Mouse (Mus musculus) right cerebral cortex, postnatal 10 days (tissue): ENCODE results near the gene Pde9a.

Experiments used
- DNase-seq, 2 experiments: peaks; one replicate each; pipeline ENCODE4 v3.0.0; 2021; ENCODE audit warnings: low spot score in 2 of 2

Gene Pde9a

DNA sequence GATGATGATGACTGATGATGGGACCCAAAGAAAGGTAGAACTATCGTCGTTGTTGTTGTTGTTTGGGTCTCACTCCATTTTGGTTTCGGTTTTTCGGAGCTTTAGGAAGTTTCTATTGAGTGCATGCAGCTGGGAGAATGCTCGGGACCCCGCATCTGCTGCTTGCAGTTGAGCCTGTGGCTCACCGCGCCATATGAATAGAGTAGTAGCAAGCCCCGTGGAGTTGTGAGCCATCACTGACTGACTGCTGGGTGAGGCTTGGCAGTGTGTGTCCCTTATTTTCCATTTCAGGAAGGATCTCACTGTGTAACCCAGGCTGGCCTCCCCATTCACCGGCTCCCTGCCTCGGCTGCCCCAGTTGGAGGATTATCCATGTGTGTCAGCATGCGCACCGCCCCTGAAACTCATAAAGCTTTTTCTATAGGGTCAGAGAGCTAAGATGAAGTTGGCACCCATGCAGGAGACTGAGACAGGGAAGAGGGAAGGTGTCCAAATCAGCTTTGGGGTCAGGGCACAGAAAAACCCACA, 47.5 kb downstream of the Pde9a start:
- no peak for DNase-seq

DNA sequence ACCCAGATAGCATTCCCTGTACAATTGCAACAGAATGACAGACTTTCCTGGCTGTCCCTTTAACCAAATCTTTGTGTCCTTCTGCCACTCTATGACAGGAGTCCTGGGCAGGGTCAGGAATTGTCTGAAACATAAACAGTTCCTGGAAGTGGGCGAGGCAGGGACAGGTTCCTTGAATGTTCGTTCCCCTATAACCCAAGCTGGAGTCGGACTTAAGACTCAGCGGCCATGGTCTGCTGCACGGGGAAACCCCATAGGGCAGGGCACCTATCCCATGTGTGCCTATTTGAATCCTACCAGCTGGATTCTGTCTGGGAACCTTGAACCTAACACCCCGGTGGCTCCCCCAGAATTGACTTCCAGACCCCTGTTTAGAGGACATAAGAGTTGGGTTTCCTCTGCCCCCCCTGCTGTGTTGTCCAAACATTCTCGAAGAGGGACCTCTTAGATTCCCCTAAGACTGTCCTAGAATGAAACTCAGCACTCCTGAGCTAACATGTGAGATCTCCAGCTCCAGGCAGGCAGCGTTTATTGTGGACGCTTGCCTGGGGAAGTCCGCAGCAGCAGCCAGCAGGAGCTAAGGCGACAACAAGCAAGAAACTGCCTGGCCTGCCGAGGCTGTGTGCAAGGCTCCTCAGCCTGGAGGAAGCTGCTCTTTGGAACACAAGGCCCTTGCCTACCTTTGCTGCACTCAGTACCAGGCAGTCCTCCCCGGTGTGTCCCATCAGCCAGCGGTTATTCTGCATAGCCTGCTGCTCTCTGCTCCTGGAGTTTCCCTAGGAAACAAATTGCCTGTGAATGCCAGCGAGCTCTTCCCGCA, 48.2 kb downstream of the Pde9a start:
- DNase-seq: no peak

- DNase-seq: no peak
These were observed 48.9 kb downstream of the Pde9a start for GRCm38 (mm10) chr17:31434825-31435325.

DNA sequence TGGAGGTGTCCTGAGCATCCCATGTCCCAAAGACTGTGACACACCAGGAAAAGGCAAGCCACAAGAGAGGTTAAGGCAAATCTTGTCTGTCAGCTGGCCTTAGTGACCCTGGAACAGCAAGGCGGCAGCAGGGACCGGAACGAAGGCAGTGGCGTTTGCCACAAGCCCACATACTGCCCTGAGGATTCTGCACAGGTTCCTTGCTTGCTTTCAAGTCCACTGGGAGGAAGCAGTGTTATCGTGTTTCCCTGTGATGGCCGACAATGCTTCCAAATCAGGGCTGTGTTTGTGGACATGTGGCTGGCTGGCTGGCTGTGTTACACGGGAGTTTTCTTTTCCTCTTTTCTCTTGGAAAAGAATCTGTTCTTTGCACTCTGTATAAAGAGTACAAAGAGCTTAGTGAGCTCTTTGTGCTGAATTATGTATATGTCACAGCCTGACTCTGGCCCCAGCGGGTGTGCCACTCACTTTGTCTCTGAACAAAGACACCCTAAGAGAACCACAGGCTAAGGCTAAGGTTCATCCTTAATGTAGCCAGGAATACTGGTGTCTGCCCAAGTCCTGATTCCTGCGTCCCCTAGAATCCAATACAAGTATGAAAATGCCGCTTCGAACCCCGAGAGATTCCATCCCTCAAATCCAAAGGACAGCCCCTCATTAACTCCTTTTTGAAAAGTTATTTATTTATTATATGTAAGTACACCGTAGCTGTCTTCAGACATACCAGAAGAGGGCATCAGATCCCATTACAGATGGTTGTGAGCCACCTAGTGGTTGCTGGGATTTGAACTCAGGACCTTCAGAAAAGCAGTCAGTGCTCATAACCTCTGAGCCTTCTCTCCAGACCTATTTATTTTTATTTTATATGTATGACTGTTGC, 50.2 kb downstream of the Pde9a start:
- DNase-seq: no peak

- no peak for DNase-seq
These were observed 50.9 kb downstream of the Pde9a start for GRCm38 (mm10) chr17:31436814-31437406.

DNA sequence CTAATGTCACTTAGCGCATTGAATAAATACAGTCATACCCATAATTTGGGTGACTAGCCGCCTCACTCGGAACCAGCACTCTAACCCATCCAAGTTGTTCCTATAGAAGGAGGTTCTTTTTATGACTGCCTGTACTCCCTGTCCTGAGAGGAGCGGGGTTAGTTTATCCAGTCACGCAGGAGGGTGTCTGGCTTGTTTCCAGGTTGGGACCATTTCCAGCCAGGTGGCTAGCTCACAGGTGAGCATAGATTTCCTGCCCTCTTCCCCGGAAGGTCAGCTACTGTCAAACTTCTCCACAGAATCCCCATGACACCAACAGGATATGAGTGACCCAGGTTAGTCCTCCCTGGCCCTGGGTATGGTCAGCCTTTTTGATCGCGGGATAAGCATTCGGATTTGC, 51.5 kb downstream of the Pde9a start:
- DNase-seq: no peak

DNA sequence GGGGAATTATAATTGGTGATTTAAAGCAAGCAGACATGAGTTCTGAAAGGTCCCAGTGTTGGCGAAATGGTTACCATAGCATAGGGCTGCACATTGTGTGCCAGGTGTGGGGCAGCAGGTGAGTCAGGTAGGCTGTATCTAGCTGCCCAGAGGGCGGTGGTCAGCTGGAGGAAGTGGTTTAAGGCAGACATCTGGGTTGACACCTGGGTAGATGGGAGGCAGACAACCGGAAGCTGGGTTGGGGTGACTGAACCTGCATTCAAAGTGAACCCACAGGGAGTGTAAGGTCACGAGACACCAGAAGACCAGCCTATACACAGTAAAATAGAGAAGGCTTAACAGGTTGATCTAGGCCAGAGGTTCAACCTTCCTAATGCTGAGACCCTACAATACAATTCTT, 54.0 kb downstream of the Pde9a start:
- DNase-seq: no peak

GRCm38 (mm10) chr17:31442513-31442912, 56.5 kb downstream of the Pde9a start:
- DNase-seq: no peak

DNA sequence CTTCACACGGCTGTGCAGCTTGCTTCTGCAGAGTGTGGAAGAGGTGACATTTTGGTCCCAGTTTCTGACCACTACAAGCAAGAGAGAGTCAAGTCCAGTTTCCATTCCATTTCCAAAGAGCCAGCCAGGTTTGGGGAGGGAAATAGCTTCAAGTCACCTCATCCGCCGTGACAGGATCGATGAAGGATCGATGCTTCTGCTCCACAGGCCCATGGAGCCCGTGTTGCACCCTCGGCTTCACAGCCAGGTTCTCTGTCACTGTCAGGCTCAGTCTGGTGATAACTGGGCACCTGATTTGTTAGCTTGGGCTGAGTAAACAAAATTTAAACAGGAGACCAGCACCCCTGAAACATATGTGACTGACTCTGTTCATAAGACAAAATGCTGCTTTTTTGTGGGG, 58.2 kb downstream of the Pde9a start:
- DNase-seq: no peak

- no peak for DNase-seq
These were observed 59.2 kb downstream of the Pde9a start for GRCm38 (mm10) chr17:31445061-31445731.

DNA sequence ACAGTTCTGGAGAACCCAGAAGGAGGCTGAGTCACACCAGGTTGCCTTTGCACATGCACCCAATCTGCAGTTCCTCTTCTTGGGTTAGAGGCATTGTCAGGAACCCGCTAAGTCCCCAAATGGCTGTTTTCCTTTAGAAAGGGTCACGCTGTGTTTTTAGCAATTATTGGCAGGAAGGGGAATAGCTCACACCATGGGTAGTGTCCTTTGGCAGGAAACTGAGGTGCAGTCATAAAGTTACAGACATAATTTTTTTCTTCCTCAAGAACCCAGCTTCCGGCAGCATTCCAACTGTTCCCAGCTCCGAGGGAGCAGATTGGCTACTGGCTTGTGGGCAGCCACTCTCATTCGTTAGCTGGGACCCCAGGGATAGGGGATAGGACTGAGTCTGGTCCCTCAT, 61.8 kb downstream of the Pde9a start:
- no peak for DNase-seq

DNA sequence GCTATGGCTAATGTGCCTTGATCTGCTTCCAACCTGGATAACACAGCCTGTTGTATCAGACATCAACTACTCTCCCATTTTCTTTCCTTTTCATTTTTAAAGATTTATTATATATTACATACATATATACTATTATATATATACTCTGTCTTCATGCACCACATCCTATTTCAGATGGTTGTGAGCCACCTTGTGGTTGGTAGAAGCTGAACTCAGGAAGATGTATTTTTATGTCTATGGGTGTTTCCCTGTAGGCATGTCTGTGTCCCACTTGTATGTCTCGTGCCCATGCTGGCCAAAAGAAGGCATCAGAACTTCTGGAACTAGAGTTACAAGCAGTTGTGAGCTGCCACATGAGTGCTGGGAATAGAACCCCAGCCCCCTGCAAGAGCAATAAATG, 62.5 kb downstream of the Pde9a start:
- DNase-seq: no peak

DNA sequence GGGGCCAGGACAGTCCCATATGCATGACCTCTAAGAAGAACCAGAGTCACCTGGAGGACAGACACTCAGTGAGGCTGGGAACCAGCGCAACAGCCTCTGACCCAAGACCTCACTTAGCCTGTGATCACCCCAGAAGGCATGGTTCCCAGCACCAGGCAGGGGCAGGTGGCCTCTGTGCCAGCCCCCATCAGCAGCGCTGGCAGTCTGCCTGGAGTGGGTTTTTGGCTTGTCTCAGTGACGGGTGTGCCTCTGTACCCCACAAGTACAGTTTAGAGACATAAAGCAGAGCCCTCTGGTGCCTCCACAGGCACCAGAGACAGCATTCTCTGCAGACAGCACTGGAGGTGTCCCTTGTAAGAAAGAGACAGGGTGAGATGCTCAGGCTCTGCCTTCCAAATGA, 64.2 kb downstream of the Pde9a start:
- DNase-seq: peak; percentile 69 to 75

- DNase-seq: peak; percentile 79 to 84
These were observed 65.2 kb downstream of the Pde9a start for GRCm38 (mm10) chr17:31451179-31451708.

DNA sequence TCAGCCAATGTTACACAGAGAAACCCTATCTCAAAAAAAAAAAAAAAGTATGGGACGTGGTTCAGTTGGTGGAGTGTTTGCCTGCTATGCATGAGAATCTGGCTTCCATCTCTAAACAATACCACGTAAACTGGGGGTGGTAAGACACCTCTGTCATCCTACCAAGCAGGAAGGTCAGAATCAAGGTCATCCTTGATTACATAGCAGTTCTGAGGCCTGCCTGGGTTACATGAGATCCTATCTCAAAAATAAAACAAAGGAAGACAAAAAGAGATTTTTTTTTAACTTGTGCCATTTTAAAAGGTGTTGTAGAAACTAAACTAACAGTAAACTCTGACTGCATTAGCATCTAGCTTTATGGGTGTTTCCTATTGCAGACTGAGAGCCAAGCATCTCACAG, 66.8 kb downstream of the Pde9a start:
- no peak for DNase-seq

DNA sequence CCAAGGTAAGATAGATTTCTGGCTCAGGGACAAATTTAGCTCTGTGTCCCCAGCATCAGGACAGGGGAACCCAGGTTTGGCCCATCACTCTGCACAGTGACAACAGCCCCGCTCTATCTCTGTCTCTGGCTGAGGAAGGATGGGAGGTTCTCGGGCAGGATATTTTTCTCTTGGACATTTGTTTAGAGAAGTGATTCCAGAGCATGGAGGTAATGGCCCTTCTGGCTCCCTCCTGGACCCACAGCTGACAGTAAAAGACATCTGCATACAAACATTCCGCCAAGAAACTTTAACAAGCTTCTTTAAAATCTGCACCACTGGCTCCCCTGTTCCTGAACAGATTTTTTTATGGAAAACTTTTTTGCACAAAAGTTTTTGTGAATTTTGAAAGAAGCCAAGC, 67.5 kb downstream of the Pde9a start:
- DNase-seq: no peak

- no peak for DNase-seq
These were observed 68.0 kb downstream of the Pde9a start for GRCm38 (mm10) chr17:31454056-31454455.

DNA sequence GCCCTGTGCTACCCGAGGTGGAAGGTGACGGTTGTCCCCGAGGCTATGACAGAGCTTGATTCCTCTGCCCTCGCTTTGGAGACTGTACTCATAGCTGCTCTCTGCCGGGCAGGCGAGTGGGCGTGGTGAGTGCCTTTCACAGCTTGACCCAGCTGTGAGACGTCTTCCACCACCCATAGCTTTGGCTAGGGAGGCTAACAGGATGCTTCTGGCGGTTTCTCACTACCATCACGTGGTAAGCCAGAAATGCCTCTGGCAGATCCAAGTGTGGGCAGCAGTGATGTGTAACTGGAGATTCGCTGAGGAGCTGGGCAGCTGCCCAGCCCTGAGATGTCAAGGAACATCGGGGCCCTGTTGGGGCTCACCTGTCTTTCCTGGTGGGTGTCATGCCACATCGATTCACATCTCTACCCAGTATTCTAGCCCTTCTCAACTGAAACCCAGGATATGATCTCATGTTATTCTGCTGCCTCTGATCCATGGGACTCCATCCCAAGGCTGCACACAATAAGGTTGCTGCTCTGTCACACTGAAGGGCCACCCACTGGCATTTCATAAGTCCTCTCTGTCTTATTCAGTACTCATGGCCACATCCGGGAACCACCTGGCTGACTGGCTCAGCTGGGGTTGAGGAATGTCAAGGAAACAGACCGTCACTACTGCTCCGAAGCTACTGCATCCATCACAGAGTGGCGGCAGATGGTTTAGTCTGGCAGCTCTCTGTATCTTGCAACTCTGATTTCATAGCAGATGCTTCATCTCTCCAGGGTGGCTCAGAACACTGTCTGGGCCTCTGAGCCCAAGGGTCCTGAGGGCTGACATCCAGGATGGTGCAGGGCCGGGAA, 70.9 kb downstream of the Pde9a start:
- DNase-seq: peak; percentile 50 to 74

DNA sequence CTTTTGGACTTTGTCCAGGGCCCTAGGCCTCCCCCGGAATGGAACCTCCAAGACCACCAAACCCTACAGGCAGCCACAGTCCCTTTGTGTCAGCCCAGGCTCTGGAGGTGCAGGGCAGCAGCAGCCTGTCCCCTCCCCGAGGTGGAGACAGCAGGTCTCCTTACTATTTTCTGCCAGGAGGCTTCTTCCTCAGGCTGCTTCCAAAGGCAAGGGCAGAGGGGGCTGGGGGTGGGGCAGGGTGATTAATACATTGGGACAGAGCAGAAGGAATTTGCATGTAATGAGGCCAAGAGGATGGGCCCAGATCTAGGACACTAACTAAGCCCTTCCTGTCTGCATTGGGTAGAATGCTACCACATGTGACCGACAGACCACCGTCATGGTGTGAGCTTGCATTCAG, 74.4 kb downstream of the Pde9a start:
- no peak for DNase-seq

GRCm38 (mm10) chr17:31462506-31462905, 76.5 kb downstream of the Pde9a start:
- DNase-seq: no peak
